Mouse (Mus musculus): ENCODE results near the gene Cct3. TPM values are rescaled to one million over a fixed set of nuclear protein-coding genes. Genes with fewer than 3 reads are reported as not detected.
"Not testable (repeated sequence)": the region's sequence is repeated elsewhere in the genome, so short reads cannot be mapped to it uniquely, and the experiment has no call there.

Cct3 gene
- polyA plus RNA-seq, 1 experiment: 342 TPM

DNA sequence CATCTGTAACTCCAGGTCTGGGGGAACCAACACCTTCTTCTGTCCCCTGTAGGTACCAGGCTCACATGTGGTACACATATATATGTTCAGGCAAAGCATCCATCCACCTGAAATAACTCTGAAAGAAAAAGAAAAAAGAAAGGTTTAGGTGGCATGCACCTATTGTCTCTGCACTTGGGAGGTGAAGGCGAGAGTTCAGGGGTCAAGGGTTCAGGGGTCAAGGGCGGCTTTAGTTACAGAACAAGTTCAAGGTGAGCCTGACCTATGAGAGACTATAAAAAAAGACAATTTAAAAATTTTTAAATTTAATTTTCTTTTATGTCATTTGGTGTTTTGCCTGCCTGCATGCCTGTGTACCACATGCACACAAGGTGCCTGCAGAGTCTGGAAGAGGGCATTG is 16.9 kb upstream of the Cct3 start:
- TF ChIP-seq CTCF (IDR thresholded peaks at IDR 0.05; ENCODE audit: control insufficient read depth, insufficient read depth, insufficient replicate concordance, low read depth, low read length) (no peak), POLR2A (IDR thresholded peaks at IDR 0.05; ENCODE audit: control insufficient read depth, low read depth, low read length) (no peak)
- H3K27ac ChIP-seq (ENCODE audit: control insufficient read depth, insufficient read depth, low read depth, low read length): no peak overlapping the region

GRCm38 (mm10) chr3:88281141-88281916 is 15.6 kb upstream of the Cct3 start:
- not testable (repeated sequence) for H3K27ac ChIP-seq (ENCODE audit: control insufficient read depth, insufficient read depth, low read depth, low read length); H3K36me3 ChIP-seq (ENCODE audit: control insufficient read depth, insufficient read depth, low read length); H3K27me3 ChIP-seq (ENCODE audit: control insufficient read depth, insufficient read depth, low read length); H3K4me3 ChIP-seq (ENCODE audit: control insufficient read depth, low read depth, low read length); H3K4me1 ChIP-seq (ENCODE audit: control insufficient read depth, insufficient read depth, low read length)

More for the DNA sequence above, 16.9 kb upstream of the Cct3 start:
- Histone ChIP-seq H3K4me1 (ENCODE audit: control insufficient read depth, insufficient read depth, low read length) (no peaks in the 10 kb centered on the region), H3K27me3 (ENCODE audit: control insufficient read depth, insufficient read depth, low read length) (no peaks in the 10 kb centered on the region), H3K36me3 (ENCODE audit: control insufficient read depth, insufficient read depth, low read length) (no peaks in the 10 kb centered on the region; the same call in 1 of the 2 replicates), H3K4me3 (ENCODE audit: control insufficient read depth, low read depth, low read length) (no peak overlapping the region)

- not testable (repeated sequence) for H3K4me3 ChIP-seq (ENCODE audit: control insufficient read depth, low read depth, low read length); H3K27ac ChIP-seq (ENCODE audit: control insufficient read depth, insufficient read depth, low read depth, low read length); H3K36me3 ChIP-seq (ENCODE audit: control insufficient read depth, insufficient read depth, low read length); H3K4me1 ChIP-seq (ENCODE audit: control insufficient read depth, insufficient read depth, low read length); H3K27me3 ChIP-seq (ENCODE audit: control insufficient read depth, insufficient read depth, low read length)
Measured at GRCm38 (mm10) chr3:88284815-88285564, 11.9 kb upstream of the Cct3 start.

DNA sequence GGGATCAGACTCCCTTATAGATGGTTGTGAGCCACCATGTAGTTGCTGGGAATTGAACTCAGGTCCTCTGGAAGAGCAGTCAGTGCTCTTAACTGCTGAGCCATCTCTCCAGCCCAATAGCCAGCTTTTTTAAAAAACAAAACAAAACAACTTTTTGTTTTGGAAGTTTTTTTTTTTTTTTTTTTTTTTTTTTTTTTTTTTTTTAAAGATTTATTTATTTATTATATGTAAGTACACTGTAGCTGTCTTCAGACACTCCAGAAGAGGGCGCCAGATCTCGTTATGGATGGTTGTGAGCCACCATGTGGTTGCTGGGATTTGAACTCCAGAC is 11.4 kb upstream of the Cct3 start:
- H3K4me1 ChIP-seq (ENCODE audit: control insufficient read depth, insufficient read depth, low read length); H3K27ac ChIP-seq (ENCODE audit: control insufficient read depth, insufficient read depth, low read depth, low read length); H3K36me3 ChIP-seq (ENCODE audit: control insufficient read depth, insufficient read depth, low read length); H3K4me3 ChIP-seq (ENCODE audit: control insufficient read depth, low read depth, low read length); H3K27me3 ChIP-seq (ENCODE audit: control insufficient read depth, insufficient read depth, low read length): not testable (repeated sequence)

GRCm38 (mm10) chr3:88287110-88287509 is 9.8 kb upstream of the Cct3 start, which contains the start of gene Gm38392:
Gene Gm38392, minus strand, starts transcription at chr3:88287210.
- H3K36me3 ChIP-seq (ENCODE audit: control insufficient read depth, insufficient read depth, low read length): peaks cover 1% of the 10 kb centered on the region; the same call in 1 of the 2 replicates
- no peaks in the 10 kb centered on the region for H3K27me3 ChIP-seq (ENCODE audit: control insufficient read depth, insufficient read depth, low read length)
- TF ChIP-seq POLR2A (IDR thresholded peaks at IDR 0.05; ENCODE audit: control insufficient read depth, low read depth, low read length): no peak
- TF ChIP-seq CTCF (IDR thresholded peaks at IDR 0.05; ENCODE audit: control insufficient read depth, insufficient read depth, insufficient replicate concordance, low read depth, low read length): no peak
- H3K27ac ChIP-seq (ENCODE audit: control insufficient read depth, insufficient read depth, low read depth, low read length): no peak within 1 kb of the TSS
- no peaks in the 10 kb centered on the region for H3K4me1 ChIP-seq (ENCODE audit: control insufficient read depth, insufficient read depth, low read length)
- H3K4me3 ChIP-seq (ENCODE audit: control insufficient read depth, low read depth, low read length): no peak within 1 kb of the TSS

DNA sequence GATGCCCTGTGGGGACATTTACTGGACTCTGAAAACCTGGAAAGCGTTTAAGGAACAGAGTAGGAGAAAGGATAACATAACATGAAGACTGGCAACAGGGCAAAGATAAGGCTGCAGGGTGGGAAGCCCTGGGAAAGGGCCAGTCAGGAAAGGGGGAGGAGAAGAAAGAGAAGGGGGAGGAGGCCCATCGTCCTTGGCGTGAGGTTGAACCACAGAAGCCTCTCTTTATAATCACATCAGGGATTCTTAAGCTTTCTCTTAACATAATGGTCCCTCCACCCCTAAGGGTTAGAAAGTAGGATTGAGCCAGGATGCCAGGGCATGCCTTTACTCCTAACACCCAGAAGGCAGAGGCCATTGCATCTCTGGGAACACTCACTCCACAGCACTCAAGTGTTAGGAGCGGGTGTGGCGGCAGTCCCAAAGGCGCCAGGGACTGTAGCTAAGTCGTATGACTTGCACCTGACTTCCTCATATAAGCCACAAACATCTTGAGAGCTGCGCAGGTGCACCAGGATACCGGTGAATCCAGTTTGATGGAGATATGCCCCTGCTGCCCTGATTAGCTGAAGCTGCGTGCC is 8.7 kb upstream of the Cct3 start:
- H3K36me3 ChIP-seq (ENCODE audit: control insufficient read depth, insufficient read depth, low read length); H3K4me3 ChIP-seq (ENCODE audit: control insufficient read depth, low read depth, low read length); H3K4me1 ChIP-seq (ENCODE audit: control insufficient read depth, insufficient read depth, low read length); H3K27me3 ChIP-seq (ENCODE audit: control insufficient read depth, insufficient read depth, low read length); H3K27ac ChIP-seq (ENCODE audit: control insufficient read depth, insufficient read depth, low read depth, low read length): not testable (repeated sequence)

- no peak overlapping the region for H3K27ac ChIP-seq (ENCODE audit: control insufficient read depth, insufficient read depth, low read depth, low read length)
- peaks cover 1% of the 10 kb centered on the region; the same call in 1 of the 2 replicates for H3K36me3 ChIP-seq (ENCODE audit: control insufficient read depth, insufficient read depth, low read length)
- no peaks in the 10 kb centered on the region for H3K27me3 ChIP-seq (ENCODE audit: control insufficient read depth, insufficient read depth, low read length)
- no peak overlapping the region for H3K4me3 ChIP-seq (ENCODE audit: control insufficient read depth, low read depth, low read length)
- H3K4me1 ChIP-seq (ENCODE audit: control insufficient read depth, insufficient read depth, low read length): no peaks in the 10 kb centered on the region
- TF ChIP-seq POLR2A (IDR thresholded peaks at IDR 0.05; ENCODE audit: control insufficient read depth, low read depth, low read length) (no peak), CTCF (IDR thresholded peaks at IDR 0.05; ENCODE audit: control insufficient read depth, insufficient read depth, insufficient replicate concordance, low read depth, low read length) (no peak)
Measured at GRCm38 (mm10) chr3:88291970-88292369, 4.9 kb upstream of the Cct3 start.

DNA sequence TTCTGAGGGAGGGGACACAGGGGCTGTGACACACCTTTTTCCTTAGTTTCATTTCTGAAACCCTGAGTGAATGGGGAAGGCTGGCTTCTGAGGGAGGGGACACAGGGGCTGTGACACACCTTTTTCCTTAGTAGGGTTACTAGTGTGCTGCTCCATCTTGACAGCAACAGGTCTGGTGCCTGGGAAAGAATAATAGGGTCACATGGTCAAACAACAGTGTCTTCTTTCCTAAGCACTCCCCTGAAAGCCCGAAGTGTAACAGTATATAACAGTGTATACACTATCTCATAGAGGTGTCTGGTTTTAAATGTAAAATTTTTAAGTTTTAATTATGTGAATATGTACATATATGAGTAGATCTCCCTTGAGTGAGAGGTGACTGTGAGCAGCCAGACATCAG is 1.6 kb upstream of the Cct3 start:
- not testable (repeated sequence) for H3K27ac ChIP-seq (ENCODE audit: control insufficient read depth, insufficient read depth, low read depth, low read length); H3K4me1 ChIP-seq (ENCODE audit: control insufficient read depth, insufficient read depth, low read length); H3K27me3 ChIP-seq (ENCODE audit: control insufficient read depth, insufficient read depth, low read length); H3K36me3 ChIP-seq (ENCODE audit: control insufficient read depth, insufficient read depth, low read length)
- peak overlapping the region; percentile 96 for H3K4me3 ChIP-seq (ENCODE audit: control insufficient read depth, low read depth, low read length)

Data from testis, adult 2 months (tissue).